Mouse (Mus musculus): ENCODE data around the gene Prcp. TPM values are rescaled to one million over a fixed set of nuclear protein-coding genes. Genes with fewer than 3 reads are reported as not detected.

Gene Prcp
- polyA plus RNA-seq, 2 experiments, result 26.3 to 26.6 TPM

- Histone ChIP-seq H3K9me3 (ENCODE audit: control insufficient read depth, low read length) (no peaks in the 10 kb centered on the region), H3K4me2 (replicated peaks; ENCODE audit: low read depth, low read length, severe bottlenecking) (no peak overlapping the region), H3K4me3 (replicated peaks; ENCODE audit: low read length) (no peak overlapping the region), H3K27ac (replicated peaks; ENCODE audit: low read depth, low read length) (no peak overlapping the region), H3K4me1 (ENCODE audit: control insufficient read depth, insufficient read depth, low read length) (peaks cover 12% of the 10 kb centered on the region), H3K27me3 (ENCODE audit: control insufficient read depth, insufficient read depth, low read length) (no peaks in the 10 kb centered on the region), H3K9ac (ENCODE audit: low read depth, low read length, severe bottlenecking) (no peak overlapping the region), H3K36me3 (ENCODE audit: control insufficient read depth, insufficient read depth, low read length) (no peaks in the 10 kb centered on the region)
- DNase-seq (ENCODE audit: low spot score), result no peak
- no peak for ATAC-seq (ENCODE audit: low FRiP score, low read depth)
- 73% methylated on average over 7 of the region's 7 CpGs for WGBS
- no peak for TF ChIP-seq POLR2A (IDR thresholded peaks at IDR 0.05; ENCODE audit: borderline replicate concordance, extremely low read depth, insufficient read depth, insufficient read length)
Measured at GRCm38 (mm10) chr7:92878575-92879285, 4.5 kb downstream of the Prcp start.

GRCm38 (mm10) chr7:92883850-92884716, 9.8 kb downstream of the Prcp start:
- Histone ChIP-seq H3K4me1 (ENCODE audit: control insufficient read depth, insufficient read depth, low read length) (no peaks in the 10 kb centered on the region), H3K27ac (replicated peaks; ENCODE audit: low read depth, low read length) (no peak overlapping the region), H3K4me3 (replicated peaks; ENCODE audit: low read length) (no peak overlapping the region), H3K27me3 (ENCODE audit: control insufficient read depth, insufficient read depth, low read length) (no peaks in the 10 kb centered on the region), H3K9me3 (ENCODE audit: control insufficient read depth, low read length) (no peaks in the 10 kb centered on the region), H3K36me3 (ENCODE audit: control insufficient read depth, insufficient read depth, low read length) (no peaks in the 10 kb centered on the region), H3K4me2 (replicated peaks; ENCODE audit: low read depth, low read length, severe bottlenecking) (no peak overlapping the region), H3K9ac (ENCODE audit: low read depth, low read length, severe bottlenecking) (no peak overlapping the region)
- no peak for TF ChIP-seq POLR2A (IDR thresholded peaks at IDR 0.05; ENCODE audit: borderline replicate concordance, extremely low read depth, insufficient read depth, insufficient read length)
- no peak for DNase-seq (ENCODE audit: low spot score)
- 88% methylated on average over 9 of the region's 9 CpGs for WGBS
- no peak for ATAC-seq (ENCODE audit: low FRiP score, low read depth)

- Histone ChIP-seq H3K4me1 (ENCODE audit: control insufficient read depth, insufficient read depth, low read length) (no peaks in the 10 kb centered on the region), H3K4me3 (replicated peaks; ENCODE audit: low read length) (no peak overlapping the region), H3K27ac (replicated peaks; ENCODE audit: low read depth, low read length) (no peak overlapping the region), H3K9ac (ENCODE audit: low read depth, low read length, severe bottlenecking) (no peak overlapping the region), H3K27me3 (ENCODE audit: control insufficient read depth, insufficient read depth, low read length) (no peaks in the 10 kb centered on the region), H3K9me3 (ENCODE audit: control insufficient read depth, low read length) (no peaks in the 10 kb centered on the region), H3K36me3 (ENCODE audit: control insufficient read depth, insufficient read depth, low read length) (no peaks in the 10 kb centered on the region), H3K4me2 (replicated peaks; ENCODE audit: low read depth, low read length, severe bottlenecking) (no peak overlapping the region)
- ATAC-seq (ENCODE audit: low FRiP score, low read depth), result no peak
- no peak for TF ChIP-seq POLR2A (IDR thresholded peaks at IDR 0.05; ENCODE audit: borderline replicate concordance, extremely low read depth, insufficient read depth, insufficient read length)
- 62% methylated on average over 6 of the region's 6 CpGs for WGBS
- DNase-seq (ENCODE audit: low spot score), result no peak
Measured at GRCm38 (mm10) chr7:92884998-92885660, 10.9 kb downstream of the Prcp start.

- H3K27ac ChIP-seq (replicated peaks; ENCODE audit: low read depth, low read length), result no peak overlapping the region
- H3K9me3 ChIP-seq (ENCODE audit: control insufficient read depth, low read length), result no peaks in the 10 kb centered on the region
- 0 out of 2 replicates have a peak, but pooled peaks cover 2% of the 10 kb centered on the region for H3K4me1 ChIP-seq (ENCODE audit: control insufficient read depth, insufficient read depth, low read length)
- no peaks in the 10 kb centered on the region for H3K36me3 ChIP-seq (ENCODE audit: control insufficient read depth, insufficient read depth, low read length)
- no peak for TF ChIP-seq POLR2A (IDR thresholded peaks at IDR 0.05; ENCODE audit: borderline replicate concordance, extremely low read depth, insufficient read depth, insufficient read length)
- DNase-seq (ENCODE audit: low spot score), result no peak
- 85% methylated on average over 7 of the region's 7 CpGs for WGBS
- H3K27me3 ChIP-seq (ENCODE audit: control insufficient read depth, insufficient read depth, low read length), result no peaks in the 10 kb centered on the region
- no peak overlapping the region for H3K9ac ChIP-seq (ENCODE audit: low read depth, low read length, severe bottlenecking)
- no peak for ATAC-seq (ENCODE audit: low FRiP score, low read depth)
- H3K4me3 ChIP-seq (replicated peaks; ENCODE audit: low read length), result no peak overlapping the region
- no peak overlapping the region for H3K4me2 ChIP-seq (replicated peaks; ENCODE audit: low read depth, low read length, severe bottlenecking)
Measured at GRCm38 (mm10) chr7:92886801-92887200, 12.5 kb downstream of the Prcp start.

GRCm38 (mm10) chr7:92887230-92887629, 13.0 kb downstream of the Prcp start:
- H3K36me3 ChIP-seq (ENCODE audit: control insufficient read depth, insufficient read depth, low read length), result no peaks in the 10 kb centered on the region
- WGBS, result 90% methylated on average over 5 of the region's 5 CpGs
- TF ChIP-seq POLR2A (IDR thresholded peaks at IDR 0.05; ENCODE audit: borderline replicate concordance, extremely low read depth, insufficient read depth, insufficient read length), result no peak

More at GRCm38 (mm10) chr7:92887230-92887629, 13.0 kb downstream of the Prcp start:
- Histone ChIP-seq H3K9me3 (ENCODE audit: control insufficient read depth, low read length) (no peaks in the 10 kb centered on the region), H3K27me3 (ENCODE audit: control insufficient read depth, insufficient read depth, low read length) (no peaks in the 10 kb centered on the region), H3K4me3 (replicated peaks; ENCODE audit: low read length) (no peak overlapping the region), H3K9ac (ENCODE audit: low read depth, low read length, severe bottlenecking) (no peak overlapping the region), H3K27ac (replicated peaks; ENCODE audit: low read depth, low read length) (no peak overlapping the region), H3K4me1 (ENCODE audit: control insufficient read depth, insufficient read depth, low read length) (0 out of 2 replicates have a peak, but pooled peaks cover 2% of the 10 kb centered on the region), H3K4me2 (replicated peaks; ENCODE audit: low read depth, low read length, severe bottlenecking) (no peak overlapping the region)
- no peak for DNase-seq (ENCODE audit: low spot score)
- no peak for ATAC-seq (ENCODE audit: low FRiP score, low read depth)
